Mouse (Mus musculus) c-Kit-positive CD71-positive TER-119-negative erythroid progenitor cells, embryonic 14.5 days (primary cell): Measurements from ENCODE around the gene Trub2.

Source experiments
- DNase-seq: peaks from one replicate; pipeline ENCODE4 v3.0.0-alpha.2; 2013; ENCODE audit warnings: low read depth

Gene Trub2

DNA sequence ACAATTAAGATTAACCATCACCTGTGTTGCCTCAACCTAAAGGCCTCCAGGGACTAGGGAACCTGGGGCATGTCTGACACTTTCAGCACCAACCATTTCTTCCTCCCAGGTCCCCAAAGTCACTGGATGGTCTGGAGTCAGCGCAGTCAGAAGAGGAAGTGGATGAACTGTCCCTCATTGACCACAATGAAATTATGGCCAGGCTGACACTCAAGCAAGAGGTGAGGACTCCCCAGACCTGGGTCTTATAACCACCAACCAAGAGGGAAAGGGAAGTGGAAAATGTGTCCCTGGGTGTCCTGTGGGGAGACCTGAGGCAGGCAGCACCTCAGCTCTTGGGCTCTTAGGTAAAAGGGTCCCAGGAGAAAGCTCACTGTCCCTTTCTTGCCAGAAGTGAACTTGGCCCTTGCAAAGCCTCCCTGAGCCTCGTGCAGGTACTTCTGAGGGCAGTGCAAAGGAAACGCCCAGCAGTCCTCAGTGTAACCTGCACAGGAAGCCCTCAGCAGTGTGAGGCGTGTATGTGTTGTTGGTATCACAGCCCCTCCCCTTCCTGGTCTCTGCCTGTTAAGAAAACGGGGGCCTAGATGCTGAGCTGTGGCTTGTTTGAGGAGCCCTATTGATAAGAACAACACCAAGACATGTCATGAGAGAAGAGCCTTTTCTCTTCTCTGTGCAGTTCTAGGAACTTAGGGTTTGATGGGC lies 63.5 kb downstream of the Trub2 start:
- DNase-seq = peak; percentile 11

- DNase-seq = no peak
Observed at GRCm38 (mm10) chr2:29723132-29723531, 65.2 kb downstream of the Trub2 start.

- no peak for DNase-seq
Observed at GRCm38 (mm10) chr2:29718581-29718980, 69.7 kb downstream of the Trub2 start.

DNA sequence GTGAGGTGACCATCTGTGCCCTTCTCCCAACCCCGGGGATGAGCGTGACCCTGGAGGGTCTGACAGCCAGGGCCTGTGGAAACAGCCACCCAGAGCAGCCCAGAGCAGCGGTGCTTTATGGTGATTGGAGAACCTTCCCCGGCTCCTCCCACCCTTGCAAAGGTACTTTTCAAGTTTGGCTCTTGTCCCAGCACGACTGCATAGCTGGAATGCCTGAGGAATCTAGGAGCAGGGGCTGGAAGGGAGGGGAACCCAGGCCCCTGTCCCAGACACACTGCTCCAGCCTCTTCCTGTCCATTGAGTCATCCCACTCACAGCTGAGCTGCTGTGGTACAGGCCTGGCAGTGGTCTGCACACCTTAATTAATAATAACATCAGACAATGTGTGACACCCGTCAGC lies 71.6 kb downstream of the Trub2 start:
- DNase-seq = no peak

DNA sequence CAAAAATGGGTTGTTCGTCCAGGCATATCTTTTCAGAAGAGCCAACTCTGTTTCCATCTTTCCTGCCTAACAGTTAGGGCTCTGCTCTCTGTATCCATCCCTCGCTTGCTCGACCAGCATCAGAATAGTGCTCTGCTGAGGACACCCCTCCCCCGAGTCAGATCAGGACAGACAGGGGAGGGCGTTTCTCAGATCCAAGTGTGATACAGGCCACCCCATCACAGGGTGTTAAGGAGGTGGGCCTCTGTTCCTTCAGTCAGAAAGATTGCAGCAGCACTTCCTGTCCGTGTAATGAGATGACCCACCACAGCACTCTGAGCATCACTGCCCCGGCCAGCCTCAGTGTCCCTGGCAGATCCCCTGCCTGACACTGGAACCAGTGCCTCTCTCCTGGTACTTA lies 72.2 kb downstream of the Trub2 start:
- DNase-seq = no peak

DNA sequence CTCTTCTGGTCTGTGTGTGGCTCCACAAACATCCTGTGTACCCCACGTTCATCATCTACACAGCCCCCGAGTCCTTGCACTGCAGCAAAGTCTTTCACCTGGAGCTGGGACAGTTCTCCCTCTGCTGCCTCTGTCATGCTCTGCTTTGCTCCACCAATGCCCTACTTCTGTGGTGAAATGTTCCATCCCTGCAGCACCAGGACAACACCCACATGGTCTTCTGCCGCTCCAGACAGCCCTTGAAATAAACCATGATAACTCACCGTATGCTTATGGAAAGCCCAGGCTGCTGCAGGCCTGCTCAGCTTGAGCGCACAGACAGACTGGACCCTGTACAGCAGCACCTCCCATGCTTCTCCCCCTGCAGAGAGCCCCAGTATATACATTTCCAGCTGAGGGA lies 74.2 kb downstream of the Trub2 start:
- no peak for DNase-seq

- no peak for DNase-seq
Observed at GRCm38 (mm10) chr2:29713501-29713900, 74.8 kb downstream of the Trub2 start.

DNA sequence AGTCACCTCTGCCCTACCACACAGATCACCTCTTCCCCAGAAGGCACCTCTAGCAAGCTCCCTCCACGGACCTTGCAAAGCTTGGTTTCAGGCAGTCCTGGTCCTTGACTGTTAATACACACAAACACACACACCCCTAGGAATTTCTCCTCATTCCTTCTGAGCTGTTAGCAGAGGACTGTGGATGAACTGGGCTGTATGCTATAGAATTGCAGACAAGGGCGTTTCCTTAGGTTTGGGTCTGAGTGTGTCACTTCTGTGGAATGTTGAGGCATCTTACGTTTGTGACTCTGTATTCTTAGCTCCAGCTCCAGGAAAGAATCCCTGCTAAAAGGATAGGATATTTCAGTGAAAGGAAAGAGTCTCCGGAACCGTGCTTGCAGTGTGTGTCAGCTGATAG lies 76.4 kb downstream of the Trub2 start:
- DNase-seq = no peak
